Mouse (Mus musculus) G1E (cell line): Measurements from ENCODE around the gene Smyd4.

ENCODE experiments used
- CTCF ChIP-seq: IDR thresholded peaks from 2 replicates; pipeline ENCODE4 v1.5.1; 2012; ENCODE audit warnings: low read depth, low read length, inconsistent platforms, mixed read lengths
- GATA1 ChIP-seq: IDR thresholded peaks from 2 replicates; pipeline ENCODE4 v1.6.1; 2012; ENCODE audit warnings: borderline replicate concordance, low read length, inconsistent platforms, mixed read lengths
- GATA2 ChIP-seq: IDR thresholded peaks from 2 replicates; pipeline ENCODE4 v1.6.1; 2012; ENCODE audit warnings: low read depth, low read length, inconsistent platforms, borderline replicate concordance
- TAL1 ChIP-seq: conservative IDR thresholded peaks from 2 replicates; pipeline ENCODE4 v1.6.1; 2012; ENCODE audit warnings: low read depth, low read length, inconsistent platforms, mixed read lengths

DNA sequence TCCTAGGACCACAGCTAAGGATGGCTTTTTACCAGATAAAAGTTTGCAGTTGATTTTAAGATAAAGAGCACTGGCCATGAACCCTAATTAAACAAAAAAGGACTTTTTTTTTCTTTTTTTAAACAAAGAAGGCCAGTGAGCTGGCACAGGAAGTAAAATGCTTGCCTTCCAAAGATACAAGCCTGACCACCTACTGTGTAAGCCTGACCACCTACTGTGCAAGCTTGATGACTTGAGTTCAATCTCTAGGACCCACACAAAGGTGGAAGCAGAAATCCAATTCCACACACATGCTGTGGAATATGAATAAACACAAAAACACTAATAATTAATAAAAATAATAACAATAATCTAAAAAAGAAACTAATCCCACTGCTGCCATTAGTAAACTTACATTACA, 3.0 kb downstream of the Smyd4 start:
- TF ChIP-seq TAL1: no peak
- TF ChIP-seq GATA1: no peak
- TF ChIP-seq CTCF: no peak
- no peak for TF ChIP-seq GATA2
